Mouse (Mus musculus): ENCODE results near the gene Fuz. TPM values are rescaled to one million over a fixed set of nuclear protein-coding genes. Genes with fewer than 3 reads are reported as not detected.
A peak's percentile ranks its signal among the peaks of the same experiment; 100 is the strongest.

The Fuz gene
- polyA plus RNA-seq, 1 experiment = 27.5 TPM

DNA sequence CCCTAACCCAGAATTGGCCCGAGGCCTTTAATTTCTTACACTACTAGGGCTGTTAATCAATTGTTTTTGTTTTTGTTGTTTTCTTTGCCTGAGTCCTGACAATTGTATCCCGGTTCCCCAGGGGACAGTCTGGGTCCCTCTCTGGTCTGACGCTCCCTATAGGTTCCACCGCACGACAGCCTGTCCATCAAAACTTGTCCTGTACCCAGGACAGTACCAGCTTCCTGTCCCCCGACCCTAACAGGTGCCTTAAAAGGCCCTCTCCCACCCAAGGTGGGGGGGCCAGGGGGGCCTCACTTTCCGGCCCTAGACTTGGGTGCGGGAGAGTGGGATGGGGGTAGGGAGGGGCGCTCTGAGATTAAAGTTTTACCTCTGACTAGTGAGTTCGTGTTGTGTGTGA, 40.8 kb upstream of the Fuz start:
- H3K27ac ChIP-seq (ENCODE audit: insufficient read depth, low read depth, low read length) = peak overlapping the region; percentile 97

GRCm38 (mm10) chr7:44856265-44856916, 39.5 kb upstream of the Fuz start:
- TF ChIP-seq POLR2A (IDR thresholded peaks at IDR 0.05; ENCODE audit: low read depth, low read length) = no peak
- TF ChIP-seq CTCF (IDR thresholded peaks at IDR 0.05; ENCODE audit: extremely low read depth, insufficient read length, insufficient replicate concordance, low read depth, low read length) = no peak
- no peak overlapping the region for H3K4me3 ChIP-seq (ENCODE audit: low read depth, low read length)
- WGBS = 47% methylated on average over 9 of the region's 9 CpGs
- no peaks in the 10 kb centered on the region for H3K27me3 ChIP-seq (ENCODE audit: control insufficient read depth, insufficient read depth, low read length)
- H3K36me3 ChIP-seq (ENCODE audit: control insufficient read depth, insufficient read depth, low read length) = no peaks in the 10 kb centered on the region; the same call in 1 of the 2 replicates
- H3K4me1 ChIP-seq (ENCODE audit: control insufficient read depth, insufficient read depth, insufficient read length, low read length) = peaks cover 11% of the 10 kb centered on the region
- H3K27ac ChIP-seq (ENCODE audit: insufficient read depth, low read depth, low read length) = peak overlapping the region; percentile 61

More for the DNA sequence above, 40.8 kb upstream of the Fuz start:
- TF ChIP-seq CTCF (IDR thresholded peaks at IDR 0.05; ENCODE audit: extremely low read depth, insufficient read length, insufficient replicate concordance, low read depth, low read length) (no peak), POLR2A (IDR thresholded peaks at IDR 0.05; ENCODE audit: low read depth, low read length) (no peak)
- no peaks in the 10 kb centered on the region for H3K27me3 ChIP-seq (ENCODE audit: control insufficient read depth, insufficient read depth, low read length)
- no peaks in the 10 kb centered on the region for H3K36me3 ChIP-seq (ENCODE audit: control insufficient read depth, insufficient read depth, low read length)
- H3K4me1 ChIP-seq (ENCODE audit: control insufficient read depth, insufficient read depth, insufficient read length, low read length) = peaks cover 16% of the 10 kb centered on the region
- WGBS = 13% methylated on average over 10 of the region's 10 CpGs
- peak overlapping the region; percentile 86 for H3K4me3 ChIP-seq (ENCODE audit: low read depth, low read length)

DNA sequence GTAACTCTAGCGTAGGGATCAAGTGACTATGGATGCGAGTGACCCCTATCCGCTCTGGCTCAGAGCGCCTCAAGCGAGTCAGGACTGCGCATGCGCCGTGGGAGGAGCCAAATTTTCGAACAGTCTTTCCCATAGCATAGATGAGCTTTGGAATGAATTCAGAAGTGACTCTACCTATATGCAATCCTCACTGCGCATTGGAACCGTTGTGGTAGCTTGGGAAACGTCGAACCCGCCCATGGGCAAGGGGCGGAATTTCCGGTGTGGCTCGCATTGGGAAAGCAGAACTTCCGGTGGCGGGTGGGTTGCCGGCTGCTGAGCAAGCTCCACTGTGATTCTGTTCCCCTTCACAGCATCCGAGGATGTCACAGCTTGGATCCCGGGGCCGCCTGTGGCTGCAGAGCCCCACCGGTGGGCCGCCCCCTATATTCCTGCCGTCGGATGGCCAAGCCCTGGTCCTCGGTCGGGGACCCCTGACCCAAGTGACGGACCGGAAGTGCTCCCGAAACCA, 38.8 kb upstream of the Fuz start, which contains the start of gene Pnkp:
TSS of gene Pnkp (plus strand) at position 98 of the 511 bp plus-strand sequence.
- Histone ChIP-seq H3K4me3 (ENCODE audit: low read depth, low read length) (peak within 1 kb of the TSS; percentile 74), H3K36me3 (ENCODE audit: control insufficient read depth, insufficient read depth, low read length) (peaks cover 3% of the 10 kb centered on the region), H3K27ac (ENCODE audit: insufficient read depth, low read depth, low read length) (peak within 1 kb of the TSS; percentile 61), H3K4me1 (ENCODE audit: control insufficient read depth, insufficient read depth, insufficient read length, low read length) (peaks cover 11% of the 10 kb centered on the region), H3K27me3 (ENCODE audit: control insufficient read depth, insufficient read depth, low read length) (no peaks in the 10 kb centered on the region)
- TF ChIP-seq CTCF (IDR thresholded peaks at IDR 0.05; ENCODE audit: extremely low read depth, insufficient read length, insufficient replicate concordance, low read depth, low read length) = no peak
- 0 out of 2 replicates have a peak, but pooled peaks have one; percentile 20 for TF ChIP-seq POLR2A (IDR thresholded peaks at IDR 0.05; ENCODE audit: low read depth, low read length)
- under 1% methylated on average over 32 of the region's 32 CpGs for WGBS

DNA sequence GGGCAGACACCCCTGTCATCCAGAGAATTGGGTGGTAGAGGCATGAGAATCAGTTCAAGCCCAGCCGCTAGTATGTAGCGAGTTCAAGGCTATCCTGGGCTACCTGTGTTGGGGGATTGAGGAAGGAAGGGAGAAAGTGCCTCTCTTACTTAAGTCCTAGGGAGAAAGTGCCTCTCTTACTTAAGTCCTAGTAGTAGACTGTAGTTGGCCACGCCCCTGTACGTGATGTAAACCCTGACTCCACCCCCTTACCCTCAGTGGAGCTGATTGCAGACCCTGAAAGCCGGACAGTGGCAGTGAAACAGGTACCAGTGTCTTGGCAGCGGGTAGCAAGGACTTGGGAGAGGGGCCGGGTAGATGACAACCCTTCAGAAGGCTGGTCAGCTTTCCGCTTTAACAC, 38.0 kb upstream of the Fuz start:
- Histone ChIP-seq H3K4me3 (ENCODE audit: low read depth, low read length) (peak overlapping the region; percentile 74; the same call in 1 of the 2 replicates), H3K27me3 (ENCODE audit: control insufficient read depth, insufficient read depth, low read length) (no peaks in the 10 kb centered on the region), H3K4me1 (ENCODE audit: control insufficient read depth, insufficient read depth, insufficient read length, low read length) (peaks cover 11% of the 10 kb centered on the region), H3K27ac (ENCODE audit: insufficient read depth, low read depth, low read length) (no peak overlapping the region), H3K36me3 (ENCODE audit: control insufficient read depth, insufficient read depth, low read length) (peaks cover 11% of the 10 kb centered on the region)
- WGBS = 29% methylated on average over 8 of the region's 8 CpGs
- no peak for TF ChIP-seq POLR2A (IDR thresholded peaks at IDR 0.05; ENCODE audit: low read depth, low read length)
- TF ChIP-seq CTCF (IDR thresholded peaks at IDR 0.05; ENCODE audit: extremely low read depth, insufficient read length, insufficient replicate concordance, low read depth, low read length) = no peak

- 88% methylated on average over 11 of the region's 11 CpGs for WGBS
- no peaks in the 10 kb centered on the region for H3K27me3 ChIP-seq (ENCODE audit: control insufficient read depth, insufficient read depth, low read length)
- H3K27ac ChIP-seq (ENCODE audit: insufficient read depth, low read depth, low read length) = no peak overlapping the region
- peaks cover 6% of the 10 kb centered on the region for H3K4me1 ChIP-seq (ENCODE audit: control insufficient read depth, insufficient read depth, insufficient read length, low read length)
- H3K4me3 ChIP-seq (ENCODE audit: low read depth, low read length) = no peak overlapping the region
- H3K36me3 ChIP-seq (ENCODE audit: control insufficient read depth, insufficient read depth, low read length) = peaks cover 30% of the 10 kb centered on the region
- no peak for TF ChIP-seq POLR2A (IDR thresholded peaks at IDR 0.05; ENCODE audit: low read depth, low read length)
Measured at GRCm38 (mm10) chr7:44859896-44860295, 36.0 kb upstream of the Fuz start.

GRCm38 (mm10) chr7:44860576-44861428, 35.1 kb upstream of the Fuz start:
- 60% methylated on average over 22 of the region's 22 CpGs for WGBS
- no peak overlapping the region for H3K27ac ChIP-seq (ENCODE audit: insufficient read depth, low read depth, low read length)
- peak; percentile 83 for TF ChIP-seq CTCF (IDR thresholded peaks at IDR 0.05; ENCODE audit: extremely low read depth, insufficient read length, insufficient replicate concordance, low read depth, low read length)
- no peak for TF ChIP-seq POLR2A (IDR thresholded peaks at IDR 0.05; ENCODE audit: low read depth, low read length)

GRCm38 (mm10) chr7:44861429-44861816, 34.5 kb upstream of the Fuz start:
- TF ChIP-seq POLR2A (IDR thresholded peaks at IDR 0.05; ENCODE audit: low read depth, low read length) (no peak), CTCF (IDR thresholded peaks at IDR 0.05; ENCODE audit: extremely low read depth, insufficient read length, insufficient replicate concordance, low read depth, low read length) (no peak)
- Histone ChIP-seq H3K4me3 (ENCODE audit: low read depth, low read length) (no peak overlapping the region), H3K36me3 (ENCODE audit: control insufficient read depth, insufficient read depth, low read length) (peaks cover 30% of the 10 kb centered on the region), H3K27me3 (ENCODE audit: control insufficient read depth, insufficient read depth, low read length) (no peaks in the 10 kb centered on the region), H3K4me1 (ENCODE audit: control insufficient read depth, insufficient read depth, insufficient read length, low read length) (peaks cover 11% of the 10 kb centered on the region), H3K27ac (ENCODE audit: insufficient read depth, low read depth, low read length) (no peak overlapping the region)
- 85% methylated on average over 14 of the region's 14 CpGs for WGBS

More at GRCm38 (mm10) chr7:44860576-44861428, 35.1 kb upstream of the Fuz start:
- Histone ChIP-seq H3K4me3 (ENCODE audit: low read depth, low read length) (no peak overlapping the region), H3K4me1 (ENCODE audit: control insufficient read depth, insufficient read depth, insufficient read length, low read length) (peaks cover 8% of the 10 kb centered on the region), H3K36me3 (ENCODE audit: control insufficient read depth, insufficient read depth, low read length) (peaks cover 30% of the 10 kb centered on the region), H3K27me3 (ENCODE audit: control insufficient read depth, insufficient read depth, low read length) (no peaks in the 10 kb centered on the region)
